Mouse (Mus musculus) c-Kit-positive CD71-positive TER-119-positive erythroid progenitor cells, embryonic 14.5 days (primary cell): ENCODE measurements around the gene Mms19.
"Not testable (repeated sequence)": the region's sequence is repeated elsewhere in the genome, so short reads cannot be mapped to it uniquely, and the experiment has no call there.

Experiments used
- DNase-seq: peaks from one replicate; pipeline ENCODE4 v3.0.0-alpha.2; 2013; ENCODE audit warnings: low spot score

Gene Mms19

DNA sequence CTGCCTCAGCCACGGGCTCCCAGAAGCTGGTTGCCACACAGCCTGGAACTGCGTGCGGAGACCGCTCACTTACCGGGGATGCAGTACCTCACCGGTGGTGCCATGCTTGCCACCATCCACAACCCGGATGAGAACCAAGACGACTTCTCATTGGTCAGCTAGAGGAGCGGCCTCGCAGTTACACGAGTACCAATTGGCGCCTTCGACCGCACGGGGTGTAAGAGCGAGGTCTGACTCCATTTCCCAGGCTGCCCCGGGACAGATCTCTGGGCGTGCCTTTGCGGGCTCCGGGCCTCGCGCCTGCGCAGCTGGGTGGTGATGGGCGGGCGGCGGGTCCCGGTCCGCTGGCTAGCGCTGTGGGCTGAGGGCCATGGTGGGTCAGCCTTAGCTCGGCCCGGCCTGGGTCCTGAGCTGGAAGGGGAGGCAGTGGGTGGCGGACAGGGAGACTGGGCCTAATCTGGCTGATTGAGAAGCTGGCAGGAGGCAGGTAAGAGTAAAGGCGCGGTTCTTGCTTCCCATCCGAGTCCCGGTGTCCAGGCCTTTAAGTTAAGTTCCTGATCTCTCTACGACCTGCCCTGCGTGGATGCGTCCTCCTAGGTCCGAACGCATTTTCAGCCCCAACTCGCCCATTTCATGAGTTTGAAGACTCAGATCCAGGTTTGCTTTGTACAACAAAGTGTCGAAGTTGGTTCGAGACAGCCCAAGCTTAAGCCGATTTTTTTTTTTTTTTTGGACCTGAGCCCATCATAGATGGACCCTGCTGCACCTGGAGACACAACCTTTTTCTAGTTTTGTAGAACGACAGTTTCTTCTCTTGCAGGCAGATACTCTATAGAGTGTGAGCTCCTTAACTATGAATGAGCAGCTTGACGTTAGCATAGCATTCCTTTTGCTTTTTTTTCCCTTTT lies 47.5 kb downstream of the Mms19 start, which contains the start of the genes Exosc1 and Zdhhc16:
TSS of gene Exosc1 (minus strand) at position 245 of the 908 bp plus-strand sequence.
TSS of gene Zdhhc16 (plus strand) at position 302 of the 908 bp plus-strand sequence.
- peak; percentile 98 for DNase-seq

GRCm38 (mm10) chr19:41932686-41933085 lies 48.3 kb downstream of the Mms19 start:
- DNase-seq: peak; percentile 36

GRCm38 (mm10) chr19:41920412-41921067 lies 60.4 kb downstream of the Mms19 start:
- DNase-seq: no peak

GRCm38 (mm10) chr19:41919471-41919870 lies 61.5 kb downstream of the Mms19 start:
- DNase-seq: no peak

DNA sequence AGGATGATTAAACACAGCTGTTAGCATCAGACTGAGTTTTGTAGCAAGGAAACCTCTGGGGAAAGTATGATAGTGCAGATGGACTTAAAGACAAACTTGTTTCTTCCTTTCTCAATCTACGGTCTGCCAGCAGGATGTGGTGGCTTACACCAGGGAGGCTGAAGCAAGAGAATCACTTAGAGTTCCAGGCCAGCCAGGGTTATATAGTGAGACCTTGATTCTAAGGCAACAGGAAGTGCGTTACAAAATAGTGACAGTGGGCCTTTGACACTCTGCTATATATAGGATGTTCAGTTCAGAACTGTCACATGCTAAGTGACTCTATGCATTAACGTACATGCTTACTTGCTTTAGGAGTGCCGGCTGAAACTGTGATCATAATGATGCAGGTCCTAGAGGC lies 64.1 kb downstream of the Mms19 start:
- DNase-seq: no peak

- no peak for DNase-seq
These were observed 65.7 kb downstream of the Mms19 start for GRCm38 (mm10) chr19:41915294-41915693.

DNA sequence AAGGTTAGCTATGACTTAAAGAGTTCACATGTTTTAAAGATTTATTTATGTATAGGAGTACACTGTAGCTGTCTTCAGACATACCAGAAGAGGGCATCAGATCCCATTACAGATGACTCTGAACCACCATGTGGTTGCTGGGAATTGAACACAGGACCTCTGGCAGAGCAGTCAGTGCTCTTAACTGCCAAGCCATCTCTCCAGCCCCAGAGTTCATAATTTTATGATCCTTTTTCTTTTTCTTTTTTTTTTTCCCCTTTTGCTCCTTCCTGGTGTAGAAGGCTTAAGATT lies 66.4 kb downstream of the Mms19 start:
- not testable (repeated sequence) for DNase-seq

DNA sequence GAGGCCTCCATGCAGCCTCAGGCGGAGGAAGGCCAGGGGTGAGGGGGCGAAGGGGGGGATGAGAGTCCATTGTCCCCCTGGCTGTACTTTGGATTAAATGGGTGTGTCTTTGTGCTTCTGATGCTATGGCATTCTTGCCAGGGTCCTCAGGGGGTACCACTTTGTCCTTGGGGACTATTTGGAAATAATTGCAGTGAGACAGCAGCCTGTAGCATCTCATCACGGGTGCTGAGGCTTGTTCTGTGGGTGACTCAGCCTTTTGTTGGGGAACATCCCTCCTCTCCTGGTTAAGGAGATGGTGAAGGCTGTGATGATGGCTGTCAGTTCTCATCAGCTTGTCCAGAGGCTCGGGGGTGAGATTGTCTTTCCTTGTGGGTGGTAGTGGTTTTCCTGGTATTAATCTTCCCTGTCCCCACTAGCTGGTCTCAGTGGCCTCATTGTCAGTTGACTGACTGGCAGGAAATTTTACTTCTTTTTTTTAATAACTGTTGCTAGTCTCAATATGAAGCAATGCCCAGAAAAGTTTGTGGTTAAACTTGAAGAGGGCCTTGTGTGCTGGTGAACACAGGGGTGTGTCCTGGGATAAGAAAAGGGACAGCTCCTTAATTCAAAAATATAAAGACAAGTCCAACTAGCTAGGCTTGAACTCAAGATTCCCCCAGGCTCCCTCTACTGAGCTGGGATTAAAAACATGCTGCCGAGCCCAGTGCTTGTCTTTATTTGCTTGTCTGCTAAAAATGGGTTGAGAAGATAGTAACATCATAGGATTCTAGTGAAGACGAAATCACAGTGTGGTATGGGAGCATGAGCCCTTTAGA lies 67.0 kb downstream of the Mms19 start:
- no peak for DNase-seq

GRCm38 (mm10) chr19:41912121-41913080 lies 68.6 kb downstream of the Mms19 start:
- no peak for DNase-seq

DNA sequence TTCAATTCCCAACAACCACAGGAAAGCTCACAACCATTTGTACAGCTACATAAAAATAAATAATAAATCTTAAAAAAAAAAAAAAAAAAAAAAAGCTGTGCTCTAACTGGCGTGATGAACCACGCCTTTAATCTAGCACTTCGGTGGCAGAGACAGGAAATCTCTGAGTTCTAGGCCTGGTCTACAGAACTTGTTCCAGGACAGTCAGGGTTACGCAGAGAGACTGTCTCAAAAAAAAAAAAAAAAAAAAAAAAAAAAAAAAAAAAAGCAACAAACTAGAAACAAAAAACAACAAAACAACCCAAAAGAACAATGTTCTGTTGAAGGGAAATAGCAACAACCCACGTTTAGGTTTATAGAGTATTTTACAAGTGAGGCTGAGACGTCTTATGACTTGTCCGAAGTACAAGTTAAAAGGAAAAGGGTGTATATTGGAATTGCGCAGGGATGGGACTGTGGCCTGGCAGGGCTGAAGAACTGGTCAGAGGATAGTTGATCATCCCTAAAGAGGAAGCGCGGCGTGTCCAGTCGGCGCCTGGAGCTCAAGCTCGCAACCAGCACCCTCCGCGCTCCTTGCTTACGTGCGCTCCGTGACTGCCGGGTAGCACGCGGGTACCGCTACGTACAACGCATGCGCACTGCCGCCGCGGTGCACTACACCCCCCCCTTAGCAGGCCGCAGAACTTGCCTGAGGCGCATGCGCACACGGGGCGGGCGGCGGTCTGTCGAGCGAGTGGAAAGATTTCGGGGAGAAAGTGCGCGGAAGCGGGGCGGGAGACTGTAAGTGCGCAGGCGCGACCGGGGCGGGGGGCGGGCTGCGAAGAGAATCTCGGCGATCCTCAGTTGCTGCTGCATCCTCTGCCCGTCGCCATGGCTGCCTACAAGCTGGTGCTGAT lies 69.5 kb downstream of the Mms19 start, which contains the start of gene Pgam1:
TSS of gene Pgam1 (plus strand) at position 746 of the 896 bp plus-strand sequence.
- peak; percentile 99 for DNase-seq

DNA sequence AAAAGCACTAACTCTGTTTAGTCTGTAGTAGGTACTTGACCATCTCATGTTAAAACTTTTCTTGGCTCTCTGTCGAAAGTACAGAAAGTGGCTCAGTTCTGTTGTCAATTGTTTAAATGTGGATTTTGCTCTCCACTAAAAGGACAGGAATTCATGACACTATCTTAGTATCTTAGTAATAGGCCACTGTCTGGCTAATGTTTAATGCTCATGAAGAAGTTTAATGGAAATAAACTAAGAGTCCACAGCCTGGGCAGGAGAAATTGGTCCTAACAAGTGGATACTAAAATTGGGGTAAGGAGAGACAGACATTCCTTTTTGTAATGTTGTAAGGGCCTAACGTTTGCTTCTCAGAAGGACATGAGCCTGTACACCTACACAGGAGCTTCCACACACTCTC lies 70.6 kb downstream of the Mms19 start:
- DNase-seq: no peak

- DNase-seq: no peak
These were observed 72.2 kb downstream of the Mms19 start for GRCm38 (mm10) chr19:41908736-41909135.

- DNase-seq: no peak
These were observed 73.7 kb downstream of the Mms19 start for GRCm38 (mm10) chr19:41907079-41907760.

DNA sequence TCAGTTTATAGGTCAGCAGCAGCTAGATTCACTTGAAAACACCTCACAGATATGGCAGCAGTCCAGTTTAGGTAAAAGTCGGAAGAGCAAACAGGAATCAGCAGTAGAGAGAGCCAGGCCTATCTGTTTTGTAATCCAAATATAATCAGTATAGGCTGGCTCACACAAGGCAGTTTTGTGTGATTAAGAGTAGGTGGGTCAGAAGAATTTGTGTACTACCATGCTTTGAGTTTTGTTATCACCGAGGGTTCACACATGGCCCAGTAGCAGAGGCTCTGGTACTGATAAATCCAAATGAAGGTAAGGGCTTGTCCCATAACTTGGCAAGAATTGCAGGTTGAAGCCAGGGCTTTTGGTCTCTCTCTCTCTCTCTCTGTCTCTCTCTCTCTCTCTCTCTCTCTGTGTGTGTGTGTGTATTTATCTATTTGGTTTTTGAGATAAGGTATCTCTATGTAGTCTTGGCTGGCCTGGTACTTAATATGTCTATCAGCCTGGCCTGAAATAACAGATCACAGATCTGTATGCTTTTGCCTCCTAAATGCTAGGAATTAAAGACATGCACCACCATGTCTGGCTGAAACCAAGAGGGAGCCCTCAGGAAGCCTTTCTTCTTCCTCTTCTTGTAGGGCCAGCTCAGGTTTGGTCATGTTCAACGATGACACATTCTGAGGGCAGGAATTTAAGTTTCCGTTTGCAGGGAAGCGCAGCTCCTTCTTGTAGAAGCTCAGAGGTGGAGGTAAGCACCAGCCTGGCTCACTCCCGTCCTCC lies 74.5 kb downstream of the Mms19 start:
- no peak for DNase-seq

- no peak for DNase-seq
These were observed 75.7 kb downstream of the Mms19 start for GRCm38 (mm10) chr19:41905246-41905645.

DNA sequence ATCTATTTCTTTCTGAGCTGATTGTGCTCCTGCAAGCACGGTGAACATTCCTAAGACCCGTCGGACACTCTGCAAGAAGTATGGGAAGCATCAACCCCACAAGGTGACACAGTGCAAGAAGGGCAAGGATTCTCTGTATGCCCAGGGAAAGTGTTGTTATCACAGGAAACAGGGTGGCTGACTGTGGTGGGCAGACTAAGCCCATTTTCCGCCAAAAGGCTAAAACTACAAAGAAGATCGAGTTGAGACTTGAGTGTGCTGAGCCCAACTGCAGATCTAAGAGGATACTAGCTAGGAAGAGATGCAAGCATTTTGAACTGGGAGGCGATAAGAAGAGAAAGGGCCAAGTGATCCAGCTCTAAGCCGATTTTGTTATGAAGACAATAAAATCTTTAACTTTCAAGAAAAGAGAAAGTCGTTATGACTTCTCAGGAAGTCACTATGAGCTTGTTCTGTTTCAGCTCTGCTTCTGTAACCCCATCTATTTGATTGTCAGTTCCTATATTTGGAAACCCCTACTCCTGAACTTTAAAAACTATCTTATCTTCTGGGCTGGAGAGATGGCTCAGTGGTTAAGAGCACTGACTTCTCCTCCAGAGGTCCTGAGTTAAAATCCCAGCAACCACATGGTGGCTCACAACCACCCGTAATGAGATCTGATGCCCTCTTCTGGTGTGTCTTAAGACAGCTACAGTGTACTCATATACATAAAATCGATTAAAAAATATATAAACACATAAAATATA lies 77.9 kb downstream of the Mms19 start:
- no peak for DNase-seq

GRCm38 (mm10) chr19:41901696-41902095 lies 79.3 kb downstream of the Mms19 start:
- no peak for DNase-seq

- DNase-seq: no peak
These were observed 80.4 kb downstream of the Mms19 start for GRCm38 (mm10) chr19:41900495-41901090.
